Mouse (Mus musculus) forebrain, embryonic 14.5 days (tissue): ENCODE results near the gene Fam83e. TPM values are rescaled to one million over a fixed set of nuclear protein-coding genes. Genes with fewer than 3 reads are reported as not detected.

Experiments used
- ATAC-seq: fragments of 200-750 bp; cut with Nextera tagmentation; 2 replicates; pipeline ENCODE4 v1.8.0; 2017; ENCODE audit warnings: mild to moderate bottlenecking, moderate library complexity
- DNase-seq: peaks from one replicate; pipeline ENCODE4 v3.0.0-alpha.2; 2015; ENCODE audit warnings: low spot score
- H3K27ac ChIP-seq: fragments of 300-500 bp; sonication (generic); 2 replicates; pipeline ENCODE4 v1.5.1; 2014; ENCODE audit warnings: low read depth, mild to moderate bottlenecking, control low read depth, low read length, moderate library complexity
- H3K27me3 ChIP-seq: fragments of 300-500 bp; sonication (generic); replicated peaks from 2 replicates; pipeline ENCODE4 v1.6.1; 2014; ENCODE audit warnings: low read length, control low read depth, mixed read lengths; ENCODE audit not compliant: control insufficient read depth, insufficient read depth
- H3K36me3 ChIP-seq: fragments of 300-500 bp; sonication (generic); 2 replicates; pipeline ENCODE4 v1.6.1; 2014; ENCODE audit warnings: low read length, control low read depth; ENCODE audit not compliant: control insufficient read depth, insufficient read depth
- H3K4me1 ChIP-seq: fragments of 300-500 bp; sonication (generic); 2 replicates; pipeline ENCODE4 v1.6.1; 2014; ENCODE audit warnings: antibody characterized with exemption, low read length, control low read depth; ENCODE audit not compliant: control insufficient read depth, insufficient read depth
- H3K4me2 ChIP-seq: fragments of 300-500 bp; sonication (generic); 2 replicates; pipeline ENCODE4 v1.6.1; 2014; ENCODE audit warnings: mild to moderate bottlenecking, control low read depth, low read length
- H3K4me3 ChIP-seq: fragments of 300-500 bp; sonication (generic); 2 replicates; pipeline ENCODE4 v1.5.1; 2014; ENCODE audit warnings: low read depth, low read length, control low read depth
- H3K9ac ChIP-seq: fragments of 300-500 bp; sonication (generic); 2 replicates; pipeline ENCODE4 v1.6.1; 2014; ENCODE audit warnings: mild to moderate bottlenecking, low read length, control low read depth, moderate library complexity
- H3K9me3 ChIP-seq: fragments of 300-500 bp; sonication (generic); replicated peaks from 2 replicates; pipeline ENCODE4 v1.6.1; 2016; ENCODE audit warnings: low read length, control low read depth, mixed read lengths; ENCODE audit not compliant: control insufficient read depth
- WGBS: fragments of 180-500 bp; shearing (Covaris S2); extraction: QIAGEN DNeasy Blood & Tissue Kit; methylation state at CpG from one replicate; pipeline ENCODE4 v1.1.7; 2014; 5-methylcytosine and 5-hydroxymethylcytosine counted together
- polyA plus RNA-seq: library from polyadenylated mRNA; unstranded; fragments of >200 nt; fragmentation: Nextera tagmentation; extraction: Ambion mirVana; gene quantifications from 2 replicates; pipeline ENCODE4 v1.2.1, GENCODE M21; 2014

Gene Fam83e
- polyA plus RNA-seq, 1 experiment from 2014 or later = 0.11 TPM

- Histone ChIP-seq H3K4me2 (no peak overlapping the region), H3K27ac (no peak overlapping the region), H3K9ac (no peak overlapping the region), H3K36me3 (peaks cover 42% of the 10 kb centered on the region), H3K4me3 (no peak overlapping the region), H3K4me1 (peaks cover 43% of the 10 kb centered on the region), H3K9me3 (no peaks in the 10 kb centered on the region), H3K27me3 (no peaks in the 10 kb centered on the region)
- DNase-seq (no peak), ATAC-seq (no peak)
- 93% methylated on average over 24 of the region's 24 CpGs for WGBS
Measured at GRCm38 (mm10) chr7:45711316-45712021, 9.5 kb upstream of the Fam83e start.

- ATAC-seq (no peak), DNase-seq (no peak)
- peaks cover 44% of the 10 kb centered on the region for H3K4me1 ChIP-seq
- H3K4me3 ChIP-seq = no peak overlapping the region
- 90% methylated on average over 21 of the region's 21 CpGs for WGBS
- no peaks in the 10 kb centered on the region for H3K9me3 ChIP-seq
- H3K4me2 ChIP-seq = no peak overlapping the region
- H3K36me3 ChIP-seq = peaks cover 42% of the 10 kb centered on the region
- H3K9ac ChIP-seq = no peak overlapping the region
- no peak overlapping the region for H3K27ac ChIP-seq
- no peaks in the 10 kb centered on the region for H3K27me3 ChIP-seq
Measured at GRCm38 (mm10) chr7:45712022-45712757, 8.8 kb upstream of the Fam83e start.

- H3K4me2 ChIP-seq = no peak overlapping the region
- no peak overlapping the region for H3K9ac ChIP-seq
- H3K4me1 ChIP-seq = peaks cover 34% of the 10 kb centered on the region
- H3K36me3 ChIP-seq = peaks cover 42% of the 10 kb centered on the region
- WGBS = 95% methylated on average over 16 of the region's 16 CpGs
- ATAC-seq (no peak), DNase-seq (no peak)
- H3K27ac ChIP-seq = no peak overlapping the region
- no peaks in the 10 kb centered on the region for H3K27me3 ChIP-seq
- no peaks in the 10 kb centered on the region for H3K9me3 ChIP-seq
- H3K4me3 ChIP-seq = no peak overlapping the region
Measured at GRCm38 (mm10) chr7:45713396-45713795, 7.6 kb upstream of the Fam83e start.

GRCm38 (mm10) chr7:45713881-45714520 lies 7.0 kb upstream of the Fam83e start:
- H3K36me3 ChIP-seq = peaks cover 42% of the 10 kb centered on the region
- no peaks in the 10 kb centered on the region for H3K9me3 ChIP-seq
- H3K27ac ChIP-seq = no peak overlapping the region
- no peaks in the 10 kb centered on the region for H3K27me3 ChIP-seq
- 85% methylated on average over 6 of the region's 6 CpGs for WGBS
- DNase-seq (no peak), ATAC-seq (no peak)
- H3K4me2 ChIP-seq = peak overlapping the region; percentile 90
- peak overlapping the region; percentile 78 for H3K9ac ChIP-seq
- H3K4me3 ChIP-seq = peak overlapping the region; percentile 59
- H3K4me1 ChIP-seq = peaks cover 32% of the 10 kb centered on the region

- ATAC-seq = peak; percentile 52
- peaks cover 30% of the 10 kb centered on the region for H3K4me1 ChIP-seq
- 12% methylated on average over 14 of the region's 14 CpGs for WGBS
Measured at GRCm38 (mm10) chr7:45714630-45715089, 6.4 kb upstream of the Fam83e start.

GRCm38 (mm10) chr7:45715090-45715708 lies 5.8 kb upstream of the Fam83e start, which contains the start of gene Rpl18:
Gene Rpl18, plus strand, starts transcription at chr7:45715457.
- H3K27me3 ChIP-seq = no peaks in the 10 kb centered on the region
- peaks cover 30% of the 10 kb centered on the region for H3K4me1 ChIP-seq
- H3K36me3 ChIP-seq = peaks cover 47% of the 10 kb centered on the region
- H3K9me3 ChIP-seq = no peaks in the 10 kb centered on the region
- peak within 1 kb of the TSS; percentile 46 for H3K27ac ChIP-seq
- peak within 1 kb of the TSS; percentile 78 for H3K9ac ChIP-seq
- H3K4me3 ChIP-seq = peak within 1 kb of the TSS; percentile 96
- DNase-seq = peak; percentile 99
- ATAC-seq = peak; percentile 93
- WGBS = 8% methylated on average over 34 of the region's 34 CpGs
- peak within 1 kb of the TSS; percentile 90 for H3K4me2 ChIP-seq

More at GRCm38 (mm10) chr7:45714630-45715089, 6.4 kb upstream of the Fam83e start:
- Histone ChIP-seq H3K4me3 (peak overlapping the region; percentile 59), H3K4me2 (peak overlapping the region; percentile 90), H3K27ac (0 out of 2 replicates have a peak overlapping the region, but pooled peaks have one; percentile 21), H3K9ac (peak overlapping the region; percentile 78), H3K9me3 (no peaks in the 10 kb centered on the region), H3K36me3 (peaks cover 47% of the 10 kb centered on the region), H3K27me3 (no peaks in the 10 kb centered on the region)
- DNase-seq = no peak

- no peak for DNase-seq
Measured at GRCm38 (mm10) chr7:45715741-45716459, 5.1 kb upstream of the Fam83e start.

GRCm38 (mm10) chr7:45716460-45716857 lies 4.6 kb upstream of the Fam83e start:
- 88% methylated on average over 3 of the region's 3 CpGs for WGBS
- Histone ChIP-seq H3K36me3 (peaks cover 47% of the 10 kb centered on the region), H3K4me2 (peak overlapping the region; percentile 90), H3K4me3 (peak overlapping the region; percentile 96; the same call in 1 of the 2 replicates), H3K27ac (no peak overlapping the region), H3K4me1 (peaks cover 30% of the 10 kb centered on the region), H3K9ac (no peak overlapping the region), H3K27me3 (no peaks in the 10 kb centered on the region), H3K9me3 (no peaks in the 10 kb centered on the region)
- no peak for ATAC-seq
- DNase-seq = no peak

More at GRCm38 (mm10) chr7:45715741-45716459, 5.1 kb upstream of the Fam83e start:
- H3K27me3 ChIP-seq = no peaks in the 10 kb centered on the region
- peak overlapping the region; percentile 90 for H3K4me2 ChIP-seq
- ATAC-seq = no peak
- H3K27ac ChIP-seq = peak overlapping the region; percentile 46
- H3K36me3 ChIP-seq = peaks cover 47% of the 10 kb centered on the region
- 88% methylated on average over 19 of the region's 19 CpGs for WGBS
- H3K4me3 ChIP-seq = peak overlapping the region; percentile 96
- H3K9me3 ChIP-seq = no peaks in the 10 kb centered on the region
- peaks cover 30% of the 10 kb centered on the region for H3K4me1 ChIP-seq
- H3K9ac ChIP-seq = peak overlapping the region; percentile 47
